Mouse (Mus musculus) liver, embryonic 16.5 days (tissue): ENCODE measurements around the gene Eef2kmt. TPM values are rescaled to one million over a fixed set of nuclear protein-coding genes. Genes with fewer than 3 reads are reported as not detected.
"Not testable (repeated sequence)": the region's sequence is repeated elsewhere in the genome, so short reads cannot be mapped to it uniquely, and the experiment has no call there.

Experiments
- ATAC-seq: fragments of 200-750 bp; cut with Nextera tagmentation; 2 replicates; pipeline ENCODE4 v1.8.0; 2017; ENCODE audit warnings: low read depth, mild to moderate bottlenecking, moderate number of reproducible peaks, moderate library complexity
- H3K27ac ChIP-seq: fragments of 300-500 bp; sonication (generic); 2 replicates; pipeline ENCODE4 v1.5.1; 2014; ENCODE audit warnings: mild to moderate bottlenecking, low read length
- H3K27me3 ChIP-seq: fragments of 300-500 bp; sonication (generic); 2 replicates; pipeline ENCODE4 v1.6.1; 2014; ENCODE audit warnings: low read depth, low read length, mixed read lengths; ENCODE audit not compliant: control insufficient read depth, insufficient read depth
- H3K36me3 ChIP-seq: fragments of 300-500 bp; sonication (generic); 2 replicates; pipeline ENCODE4 v1.6.1; 2014; ENCODE audit warnings: mild to moderate bottlenecking; ENCODE audit not compliant: control insufficient read depth, insufficient read depth
- H3K4me1 ChIP-seq: fragments of 300-500 bp; sonication (generic); 2 replicates; pipeline ENCODE4 v1.6.1; 2014; ENCODE audit warnings: low read depth, low read length, mixed read lengths; ENCODE audit not compliant: control insufficient read depth
- H3K4me2 ChIP-seq: fragments of 300-500 bp; sonication (generic); 2 replicates; pipeline ENCODE4 v1.6.1; 2014; ENCODE audit warnings: low read depth, low read length, mixed read lengths
- H3K4me3 ChIP-seq: fragments of 300-500 bp; sonication (generic); 2 replicates; pipeline ENCODE4 v1.5.1; 2014; ENCODE audit warnings: low read depth, mild to moderate bottlenecking, low read length
- H3K9ac ChIP-seq: fragments of 300-500 bp; sonication (generic); 2 replicates; pipeline ENCODE4 v1.6.1; 2014; ENCODE audit warnings: low read depth, low read length
- H3K9me3 ChIP-seq: fragments of 300-500 bp; sonication (generic); replicated peaks from 2 replicates; pipeline ENCODE4 v1.6.1; 2016; ENCODE audit warnings: low read length; ENCODE audit not compliant: control insufficient read depth
- WGBS: fragments of 180-500 bp; shearing (Covaris S2); extraction: QIAGEN DNeasy Blood & Tissue Kit; methylation state at CpG from one replicate; pipeline ENCODE4 v1.1.7; 2014; ENCODE audit not compliant: insufficient replicate concordance; 5-methylcytosine and 5-hydroxymethylcytosine counted together
- polyA plus RNA-seq: library from polyadenylated mRNA; unstranded; fragments of >200 nt; fragmentation: Nextera tagmentation; extraction: Ambion mirVana; gene quantifications from 2 replicates; pipeline ENCODE4 v1.2.1, GENCODE M21; 2015

The Eef2kmt gene
- polyA plus RNA-seq, 1 experiment from 2014 or later, result 8.5 TPM

GRCm38 (mm10) chr16:5232982-5233381, 22.8 kb downstream of the Eef2kmt start:
- ATAC-seq, result no peak
- H3K27me3 ChIP-seq, result no peaks in the 10 kb centered on the region
- 63% methylated on average over 4 of the region's 4 CpGs for WGBS
- H3K36me3 ChIP-seq, result no peaks in the 10 kb centered on the region
- H3K27ac ChIP-seq, result no peak overlapping the region; the same call in 1 of the 2 replicates
- peak overlapping the region; percentile 85 for H3K4me2 ChIP-seq
- peak overlapping the region; percentile 81 for H3K4me3 ChIP-seq
- H3K4me1 ChIP-seq, result peaks cover 10% of the 10 kb centered on the region
- no peaks in the 10 kb centered on the region for H3K9me3 ChIP-seq
- no peak overlapping the region for H3K9ac ChIP-seq

GRCm38 (mm10) chr16:5228103-5228502, 27.7 kb downstream of the Eef2kmt start:
- not testable (repeated sequence) for ATAC-seq, H3K4me3 ChIP-seq, H3K9me3 ChIP-seq, H3K27me3 ChIP-seq, H3K9ac ChIP-seq, H3K4me1 ChIP-seq, H3K27ac ChIP-seq, H3K4me2 ChIP-seq, H3K36me3 ChIP-seq
- 57% methylated on average over 3 of the region's 3 CpGs for WGBS

- not testable (repeated sequence) for H3K27ac ChIP-seq, H3K36me3 ChIP-seq, H3K27me3 ChIP-seq, H3K9me3 ChIP-seq, ATAC-seq, H3K4me1 ChIP-seq, H3K9ac ChIP-seq, H3K4me3 ChIP-seq, H3K4me2 ChIP-seq
- WGBS, result 67% methylated on average over 19 of the region's 19 CpGs
These were observed 28.3 kb downstream of the Eef2kmt start for GRCm38 (mm10) chr16:5227501-5227900.

GRCm38 (mm10) chr16:5226534-5226933, 29.2 kb downstream of the Eef2kmt start:
- not testable (repeated sequence) for H3K27ac ChIP-seq, ATAC-seq, H3K4me3 ChIP-seq, H3K36me3 ChIP-seq, H3K4me2 ChIP-seq, H3K4me1 ChIP-seq, H3K9me3 ChIP-seq, H3K9ac ChIP-seq, H3K27me3 ChIP-seq
- WGBS, result 9% methylated on average over 1 of the region's 1 CpGs

GRCm38 (mm10) chr16:5222140-5222539, 33.6 kb downstream of the Eef2kmt start, which contains the start of gene AU021092:
TSS of gene AU021092 (minus strand) at chr16:5222299.
- Histone ChIP-seq H3K9me3 (no peaks in the 10 kb centered on the region), H3K4me2 (no peak within 1 kb of the TSS), H3K27ac (no peak within 1 kb of the TSS), H3K36me3 (no peaks in the 10 kb centered on the region), H3K4me1 (no peaks in the 10 kb centered on the region), H3K9ac (no peak within 1 kb of the TSS), H3K27me3 (no peaks in the 10 kb centered on the region), H3K4me3 (no peak within 1 kb of the TSS)
- 54% methylated on average over 6 of the region's 6 CpGs for WGBS
- no peak for ATAC-seq

- 44% methylated on average over 4 of the region's 4 CpGs for WGBS
- no peak for ATAC-seq
These were observed 34.4 kb downstream of the Eef2kmt start for GRCm38 (mm10) chr16:5221403-5221802.

GRCm38 (mm10) chr16:5217341-5218133, 38.2 kb downstream of the Eef2kmt start:
- no peak overlapping the region for H3K4me3 ChIP-seq

More at GRCm38 (mm10) chr16:5221403-5221802, 34.4 kb downstream of the Eef2kmt start:
- no peaks in the 10 kb centered on the region for H3K9me3 ChIP-seq
- H3K4me2 ChIP-seq, result no peak overlapping the region
- H3K9ac ChIP-seq, result no peak overlapping the region
- no peaks in the 10 kb centered on the region for H3K27me3 ChIP-seq
- H3K4me3 ChIP-seq, result no peak overlapping the region
- H3K27ac ChIP-seq, result no peak overlapping the region
- H3K36me3 ChIP-seq, result no peaks in the 10 kb centered on the region
- no peaks in the 10 kb centered on the region for H3K4me1 ChIP-seq

GRCm38 (mm10) chr16:5216686-5217085, 39.1 kb downstream of the Eef2kmt start:
- Histone ChIP-seq H3K4me3 (no peak overlapping the region), H3K4me2 (no peak overlapping the region), H3K27ac (no peak overlapping the region), H3K9me3 (no peaks in the 10 kb centered on the region), H3K4me1 (no peaks in the 10 kb centered on the region), H3K36me3 (no peaks in the 10 kb centered on the region), H3K27me3 (no peaks in the 10 kb centered on the region), H3K9ac (no peak overlapping the region)
- ATAC-seq, result no peak
- 48% methylated on average over 6 of the region's 6 CpGs for WGBS

More at GRCm38 (mm10) chr16:5217341-5218133, 38.2 kb downstream of the Eef2kmt start:
- 51% methylated on average over 5 of the region's 5 CpGs for WGBS
- Histone ChIP-seq H3K27me3 (no peaks in the 10 kb centered on the region), H3K4me1 (no peaks in the 10 kb centered on the region), H3K4me2 (no peak overlapping the region), H3K36me3 (no peaks in the 10 kb centered on the region), H3K9ac (no peak overlapping the region), H3K9me3 (no peaks in the 10 kb centered on the region), H3K27ac (no peak overlapping the region)
- no peak for ATAC-seq

GRCm38 (mm10) chr16:5214126-5214525, 41.7 kb downstream of the Eef2kmt start:
- no peaks in the 10 kb centered on the region for H3K36me3 ChIP-seq
- no peak for ATAC-seq

More at GRCm38 (mm10) chr16:5214126-5214525, 41.7 kb downstream of the Eef2kmt start:
- no peaks in the 10 kb centered on the region for H3K9me3 ChIP-seq
- H3K9ac ChIP-seq, result no peak overlapping the region
- no peak overlapping the region for H3K27ac ChIP-seq
- H3K4me2 ChIP-seq, result no peak overlapping the region
- H3K4me1 ChIP-seq, result no peaks in the 10 kb centered on the region
- 69% methylated on average over 2 of the region's 2 CpGs for WGBS
- no peaks in the 10 kb centered on the region for H3K27me3 ChIP-seq
- H3K4me3 ChIP-seq, result no peak overlapping the region
